Mouse (Mus musculus): ENCODE results near the gene Clic4. TPM values are rescaled to one million over a fixed set of nuclear protein-coding genes. Genes with fewer than 3 reads are reported as not detected.

The Clic4 gene
- polyA plus RNA-seq (2014; fragmentation: Nextera tagmentation; extraction: Ambion mirVana) = 74.1 and 74.4 TPM in 2 replicates

- peak within 1 kb of the TSS; percentile 93 for H3K9ac ChIP-seq (ENCODE audit: low read length)
- H3K4me1 ChIP-seq (ENCODE audit: control insufficient read depth, insufficient read depth, low read length) = peaks cover 32% of the 10 kb centered on the region
- H3K4me3 ChIP-seq (ENCODE audit: low read depth, low read length) = peak within 1 kb of the TSS; percentile 91
- H3K27ac ChIP-seq (ENCODE audit: low read depth, low read length) = peak within 1 kb of the TSS; percentile 94
- 0 out of 2 replicates have a peak, but pooled peaks cover 3% of the 10 kb centered on the region for H3K27me3 ChIP-seq (replicated peaks; ENCODE audit: control insufficient read depth, insufficient read depth, low read length)
- ATAC-seq (peak; percentile 99), DNase-seq (ENCODE audit: low spot score) (peak; percentile 99)
- no peaks in the 10 kb centered on the region for H3K9me3 ChIP-seq (replicated peaks; ENCODE audit: control insufficient read depth, low read length)
- no peaks in the 10 kb centered on the region for H3K36me3 ChIP-seq (ENCODE audit: control insufficient read depth, insufficient read depth, low read length)
- H3K4me2 ChIP-seq (ENCODE audit: low read length) = peak within 1 kb of the TSS; percentile 67
- under 1% methylated on average over 51 of the region's 64 CpGs for WGBS
Measured at GRCm38 (mm10) chr4:135272640-135273306, at the start of gene Clic4. Gene Clic4, minus strand, starts transcription at chr4:135272814.

- H3K9ac ChIP-seq (ENCODE audit: low read length) = no peak overlapping the region
- H3K27ac ChIP-seq (ENCODE audit: low read depth, low read length) = no peak overlapping the region
- H3K4me3 ChIP-seq (ENCODE audit: low read depth, low read length) = no peak overlapping the region
- H3K4me2 ChIP-seq (ENCODE audit: low read length) = no peak overlapping the region
- H3K36me3 ChIP-seq (ENCODE audit: control insufficient read depth, insufficient read depth, low read length) = peaks cover 68% of the 10 kb centered on the region
- ATAC-seq = peak; percentile 92
- 18% methylated on average over 2 of the region's 2 CpGs for WGBS
- H3K9me3 ChIP-seq (replicated peaks; ENCODE audit: control insufficient read depth, low read length) = no peaks in the 10 kb centered on the region
- no peaks in the 10 kb centered on the region for H3K4me1 ChIP-seq (ENCODE audit: control insufficient read depth, insufficient read depth, low read length)
- no peaks in the 10 kb centered on the region for H3K27me3 ChIP-seq (replicated peaks; ENCODE audit: control insufficient read depth, insufficient read depth, low read length)
- peak; percentile 86 for DNase-seq (ENCODE audit: low spot score)
Measured at GRCm38 (mm10) chr4:135317966-135318365, 45.4 kb upstream of the Clic4 start.

GRCm38 (mm10) chr4:135317539-135317938 is 44.9 kb upstream of the Clic4 start:
- no peak overlapping the region for H3K4me3 ChIP-seq (ENCODE audit: low read depth, low read length)
- no peaks in the 10 kb centered on the region for H3K27me3 ChIP-seq (replicated peaks; ENCODE audit: control insufficient read depth, insufficient read depth, low read length)
- H3K9me3 ChIP-seq (replicated peaks; ENCODE audit: control insufficient read depth, low read length) = no peaks in the 10 kb centered on the region
- no peak overlapping the region for H3K27ac ChIP-seq (ENCODE audit: low read depth, low read length)
- no peak overlapping the region for H3K4me2 ChIP-seq (ENCODE audit: low read length)
- peak; percentile 23; the same call in 1 of the 2 replicates for ATAC-seq
- no peak overlapping the region for H3K9ac ChIP-seq (ENCODE audit: low read length)
- DNase-seq (ENCODE audit: low spot score) = no peak
- peaks cover 64% of the 10 kb centered on the region for H3K36me3 ChIP-seq (ENCODE audit: control insufficient read depth, insufficient read depth, low read length)
- no peaks in the 10 kb centered on the region for H3K4me1 ChIP-seq (ENCODE audit: control insufficient read depth, insufficient read depth, low read length)
- WGBS = 80% methylated on average over 4 of the region's 4 CpGs

- no peak overlapping the region for H3K9ac ChIP-seq (ENCODE audit: low read length)
- H3K27ac ChIP-seq (ENCODE audit: low read depth, low read length) = no peak overlapping the region
- ATAC-seq (no peak), DNase-seq (ENCODE audit: low spot score) (no peak)
- H3K4me2 ChIP-seq (ENCODE audit: low read length) = no peak overlapping the region
- H3K36me3 ChIP-seq (ENCODE audit: control insufficient read depth, insufficient read depth, low read length) = peaks cover 43% of the 10 kb centered on the region
- H3K4me3 ChIP-seq (ENCODE audit: low read depth, low read length) = no peak overlapping the region
- H3K27me3 ChIP-seq (replicated peaks; ENCODE audit: control insufficient read depth, insufficient read depth, low read length) = no peaks in the 10 kb centered on the region
- H3K9me3 ChIP-seq (replicated peaks; ENCODE audit: control insufficient read depth, low read length) = no peaks in the 10 kb centered on the region
- 95% methylated on average over 9 of the region's 9 CpGs for WGBS
- H3K4me1 ChIP-seq (ENCODE audit: control insufficient read depth, insufficient read depth, low read length) = no peaks in the 10 kb centered on the region
Measured at GRCm38 (mm10) chr4:135315287-135315686, 42.7 kb upstream of the Clic4 start.

GRCm38 (mm10) chr4:135314419-135314832 is 41.8 kb upstream of the Clic4 start:
- DNase-seq (ENCODE audit: low spot score) = no peak
- Histone ChIP-seq H3K4me1 (ENCODE audit: control insufficient read depth, insufficient read depth, low read length) (no peaks in the 10 kb centered on the region), H3K9me3 (replicated peaks; ENCODE audit: control insufficient read depth, low read length) (no peaks in the 10 kb centered on the region), H3K9ac (ENCODE audit: low read length) (no peak overlapping the region), H3K27ac (ENCODE audit: low read depth, low read length) (no peak overlapping the region), H3K36me3 (ENCODE audit: control insufficient read depth, insufficient read depth, low read length) (peaks cover 34% of the 10 kb centered on the region), H3K4me3 (ENCODE audit: low read depth, low read length) (no peak overlapping the region), H3K4me2 (ENCODE audit: low read length) (no peak overlapping the region), H3K27me3 (replicated peaks; ENCODE audit: control insufficient read depth, insufficient read depth, low read length) (no peaks in the 10 kb centered on the region)
- no peak for ATAC-seq
- WGBS = 88% methylated on average over 11 of the region's 11 CpGs

- Histone ChIP-seq H3K27ac (ENCODE audit: low read depth, low read length) (no peak overlapping the region), H3K4me2 (ENCODE audit: low read length) (no peak overlapping the region), H3K36me3 (ENCODE audit: control insufficient read depth, insufficient read depth, low read length) (peaks cover 28% of the 10 kb centered on the region), H3K9ac (ENCODE audit: low read length) (no peak overlapping the region), H3K4me1 (ENCODE audit: control insufficient read depth, insufficient read depth, low read length) (no peaks in the 10 kb centered on the region), H3K4me3 (ENCODE audit: low read depth, low read length) (no peak overlapping the region), H3K27me3 (replicated peaks; ENCODE audit: control insufficient read depth, insufficient read depth, low read length) (no peaks in the 10 kb centered on the region), H3K9me3 (replicated peaks; ENCODE audit: control insufficient read depth, low read length) (no peaks in the 10 kb centered on the region)
- no peak for DNase-seq (ENCODE audit: low spot score)
- WGBS = 83% methylated on average over 9 of the region's 9 CpGs
- ATAC-seq = no peak
Measured at GRCm38 (mm10) chr4:135313761-135314241, 41.2 kb upstream of the Clic4 start.

- Histone ChIP-seq H3K36me3 (ENCODE audit: control insufficient read depth, insufficient read depth, low read length) (peaks cover 22% of the 10 kb centered on the region), H3K27ac (ENCODE audit: low read depth, low read length) (no peak overlapping the region), H3K9ac (ENCODE audit: low read length) (no peak overlapping the region), H3K9me3 (replicated peaks; ENCODE audit: control insufficient read depth, low read length) (no peaks in the 10 kb centered on the region), H3K4me2 (ENCODE audit: low read length) (no peak overlapping the region), H3K4me1 (ENCODE audit: control insufficient read depth, insufficient read depth, low read length) (no peaks in the 10 kb centered on the region), H3K4me3 (ENCODE audit: low read depth, low read length) (no peak overlapping the region), H3K27me3 (replicated peaks; ENCODE audit: control insufficient read depth, insufficient read depth, low read length) (no peaks in the 10 kb centered on the region)
- ATAC-seq = no peak
- 77% methylated on average over 17 of the region's 17 CpGs for WGBS
- no peak for DNase-seq (ENCODE audit: low spot score)
Measured at GRCm38 (mm10) chr4:135313111-135313691, 40.6 kb upstream of the Clic4 start.

GRCm38 (mm10) chr4:135312706-135313105 is 40.1 kb upstream of the Clic4 start:
- DNase-seq (ENCODE audit: low spot score) = no peak
- H3K4me2 ChIP-seq (ENCODE audit: low read length) = no peak overlapping the region
- ATAC-seq = no peak
- H3K27ac ChIP-seq (ENCODE audit: low read depth, low read length) = no peak overlapping the region
- H3K9me3 ChIP-seq (replicated peaks; ENCODE audit: control insufficient read depth, low read length) = no peaks in the 10 kb centered on the region
- no peaks in the 10 kb centered on the region for H3K27me3 ChIP-seq (replicated peaks; ENCODE audit: control insufficient read depth, insufficient read depth, low read length)
- no peak overlapping the region for H3K4me3 ChIP-seq (ENCODE audit: low read depth, low read length)
- 54% methylated on average over 4 of the region's 4 CpGs for WGBS
- no peaks in the 10 kb centered on the region for H3K4me1 ChIP-seq (ENCODE audit: control insufficient read depth, insufficient read depth, low read length)
- H3K9ac ChIP-seq (ENCODE audit: low read length) = no peak overlapping the region
- H3K36me3 ChIP-seq (ENCODE audit: control insufficient read depth, insufficient read depth, low read length) = peaks cover 21% of the 10 kb centered on the region

- ATAC-seq (no peak), DNase-seq (ENCODE audit: low spot score) (no peak)
- 85% methylated on average over 8 of the region's 8 CpGs for WGBS
- Histone ChIP-seq H3K4me3 (ENCODE audit: low read depth, low read length) (no peak overlapping the region), H3K27ac (ENCODE audit: low read depth, low read length) (no peak overlapping the region), H3K36me3 (ENCODE audit: control insufficient read depth, insufficient read depth, low read length) (peaks cover 6% of the 10 kb centered on the region), H3K4me2 (ENCODE audit: low read length) (no peak overlapping the region), H3K4me1 (ENCODE audit: control insufficient read depth, insufficient read depth, low read length) (peaks cover 2% of the 10 kb centered on the region; the same call in 1 of the 2 replicates), H3K9ac (ENCODE audit: low read length) (no peak overlapping the region), H3K9me3 (replicated peaks; ENCODE audit: control insufficient read depth, low read length) (no peaks in the 10 kb centered on the region), H3K27me3 (replicated peaks; ENCODE audit: control insufficient read depth, insufficient read depth, low read length) (no peaks in the 10 kb centered on the region)
Measured at GRCm38 (mm10) chr4:135310371-135310770, 37.8 kb upstream of the Clic4 start.

All from forebrain, embryonic 14.5 days (tissue).